Mouse (Mus musculus): ENCODE measurements at regions not wholly inside any gene's neighbourhood (a gene's known extent, or its start where the extent isn't known, plus 50 kb on each side); places are given as distances from the start of the nearest gene placed in this dataset.

GRCm38 (mm10) chr13:30085446-30085845, 50.8 kb upstream of the Mboat1 start:
- DNase-seq: no peak

DNA sequence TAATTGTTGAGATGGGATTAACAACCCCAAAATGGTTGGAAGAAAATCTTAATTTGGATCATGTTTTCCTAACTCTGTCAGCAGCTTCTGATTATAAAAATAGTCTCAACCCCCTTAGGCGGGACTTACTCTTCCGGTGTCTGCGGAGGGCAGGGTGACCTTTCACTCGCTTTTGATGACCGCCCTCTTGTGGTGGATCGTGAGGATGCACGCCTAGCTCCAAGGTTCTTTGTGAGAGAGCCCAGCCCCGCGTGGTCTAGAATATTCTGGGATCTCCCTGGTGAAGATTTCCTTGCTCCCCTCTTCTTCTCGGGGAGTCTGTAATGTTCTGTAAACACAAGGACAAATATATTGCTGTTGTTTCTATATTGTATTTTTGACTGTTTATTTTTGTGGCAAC, 51.3 kb upstream of the Mboat1 start:
- peak; percentile 87 for DNase-seq

DNA sequence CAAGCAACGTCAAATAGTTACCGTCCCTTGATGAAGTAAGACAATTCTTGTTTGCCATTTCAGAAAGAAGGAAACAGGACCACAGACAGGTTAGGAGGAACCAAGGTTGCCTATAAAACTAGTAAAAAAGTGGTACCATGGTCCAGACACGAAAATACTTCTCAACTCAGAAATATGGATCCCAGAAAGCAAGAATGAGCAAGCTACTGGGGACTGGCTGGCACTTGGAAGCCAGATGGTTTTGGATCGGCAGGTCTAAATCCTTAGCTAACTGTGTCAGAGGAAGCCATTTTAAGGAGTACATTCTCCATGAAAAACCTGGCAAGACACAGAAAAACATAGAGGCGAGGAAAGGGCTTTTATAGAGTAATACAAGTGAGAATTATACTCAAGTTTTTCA, 51.9 kb upstream of the Mboat1 start:
- DNase-seq: no peak

GRCm38 (mm10) chr13:30083949-30084348, 52.3 kb upstream of the Mboat1 start:
- no peak for DNase-seq

DNA sequence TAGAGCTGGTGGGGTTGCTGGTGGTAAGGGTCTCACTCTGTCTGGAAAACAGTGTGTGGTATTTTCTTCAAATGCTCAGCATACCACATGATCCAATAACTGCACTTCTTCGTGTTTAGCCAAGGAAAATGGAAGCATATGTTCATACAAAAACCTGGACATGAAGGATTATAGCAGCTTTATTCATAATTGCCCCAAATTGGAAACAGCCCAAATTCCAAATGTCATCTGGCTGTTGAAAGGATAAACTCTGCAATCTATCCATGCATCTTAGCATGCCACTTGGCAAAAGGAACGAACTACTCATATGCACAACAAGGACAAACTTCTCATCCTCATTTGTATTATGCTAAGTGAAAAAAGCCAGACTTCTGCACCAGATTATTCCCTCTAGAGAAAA, 53.5 kb upstream of the Mboat1 start:
- no peak for DNase-seq

- no peak for DNase-seq
These were observed 55.4 kb upstream of the Mboat1 start for GRCm38 (mm10) chr13:30080705-30081474.

GRCm38 (mm10) chr13:30074517-30075064, 61.7 kb upstream of the Mboat1 start:
- no peak for DNase-seq

DNA sequence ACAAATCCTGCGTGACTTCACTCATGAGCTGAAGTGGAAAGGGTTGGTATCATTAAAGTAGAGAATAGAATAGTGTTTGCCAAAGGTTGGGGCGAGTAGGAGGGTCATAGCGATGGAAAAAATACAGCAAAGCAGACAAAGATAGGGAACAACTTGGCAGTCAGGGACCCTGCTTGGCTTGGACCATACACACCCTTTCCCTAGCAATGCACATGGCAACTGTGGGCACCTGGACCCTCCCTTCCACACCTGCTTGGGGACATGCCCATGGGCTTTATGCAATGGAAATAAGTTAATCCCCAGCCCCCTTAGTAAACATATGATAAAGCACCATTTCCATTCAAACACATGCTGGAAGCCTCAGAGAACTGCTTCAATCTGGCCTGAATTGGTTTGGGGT, 62.2 kb upstream of the Mboat1 start:
- no peak for DNase-seq

GRCm38 (mm10) chr13:30069397-30069796, 66.9 kb upstream of the Mboat1 start:
- DNase-seq: no peak

DNA sequence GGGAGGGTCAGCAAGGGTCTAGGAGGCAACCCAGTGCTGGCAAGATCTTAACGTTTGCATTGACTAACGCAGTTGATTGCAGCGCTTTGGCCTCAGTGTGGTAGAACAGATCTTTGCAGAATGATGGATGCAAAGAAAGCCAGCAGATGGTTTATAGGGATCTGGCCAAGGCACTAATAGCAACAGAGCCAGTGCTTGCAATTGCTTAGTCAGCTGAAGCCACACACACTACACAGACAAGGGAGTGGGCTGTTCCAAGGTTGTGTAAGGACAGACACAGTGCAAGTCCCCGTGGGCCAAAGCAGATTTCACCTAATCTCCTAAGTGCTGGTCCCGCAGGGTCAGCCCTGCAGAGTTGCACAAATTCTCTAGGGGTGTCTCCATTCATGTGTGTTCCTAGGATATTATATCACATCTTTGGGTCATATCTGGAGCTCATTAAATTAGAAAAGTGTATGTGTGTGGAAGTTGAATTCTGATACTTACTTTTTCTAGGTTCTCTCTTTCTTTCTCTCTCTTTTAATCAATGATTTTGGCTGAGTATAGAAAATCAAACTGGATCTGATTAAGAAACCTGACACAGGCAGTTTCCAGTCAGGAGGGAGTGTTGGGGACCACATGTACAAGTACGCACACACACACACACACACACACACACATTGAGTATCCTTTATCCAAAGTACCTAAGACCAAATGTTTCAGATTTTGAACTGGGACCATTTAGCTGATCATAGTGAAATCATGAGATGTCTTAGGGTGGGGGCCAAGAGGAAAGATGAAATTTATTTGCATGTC, 68.5 kb upstream of the Mboat1 start:
- DNase-seq: no peak

DNA sequence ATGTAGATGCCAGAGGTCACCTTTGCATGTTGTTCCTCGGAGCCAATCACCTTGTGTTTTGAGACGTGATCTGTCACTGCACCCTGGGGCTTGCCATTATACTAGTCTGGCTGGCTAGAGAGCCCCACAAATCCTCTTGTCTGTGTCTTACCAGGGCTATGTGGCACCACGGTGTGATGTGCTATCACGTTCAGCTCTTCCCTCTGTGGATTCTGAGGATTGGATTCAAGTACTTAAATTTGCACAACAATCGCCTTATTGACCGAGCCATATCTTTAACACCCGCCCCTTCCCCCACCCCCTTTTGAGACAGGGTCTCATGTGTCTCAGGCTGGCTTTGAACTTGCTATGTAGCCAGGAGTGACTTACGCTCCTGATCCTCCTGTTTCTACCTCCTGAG, 70.8 kb upstream of the Mboat1 start:
- DNase-seq: no peak

DNA sequence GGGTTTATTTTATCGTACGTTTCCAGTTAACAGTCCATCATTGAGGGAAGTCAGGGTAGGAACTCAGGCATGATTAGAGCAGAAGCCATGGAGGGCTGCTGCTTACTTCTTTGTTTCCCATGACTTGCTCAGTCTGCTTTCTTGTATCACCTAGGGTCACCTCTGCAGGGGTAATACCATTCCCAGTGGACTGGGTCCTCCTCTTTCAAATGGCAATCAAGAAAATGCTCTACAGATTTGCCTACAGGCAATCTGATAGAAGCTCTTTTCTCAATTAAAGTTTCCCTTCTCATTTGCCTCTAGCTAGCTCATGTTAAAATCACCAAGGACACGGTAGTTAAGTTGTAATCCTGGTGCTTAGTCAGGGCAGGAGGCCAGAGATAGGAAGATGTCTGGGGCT, 72.5 kb upstream of the Mboat1 start:
- DNase-seq: no peak

DNA sequence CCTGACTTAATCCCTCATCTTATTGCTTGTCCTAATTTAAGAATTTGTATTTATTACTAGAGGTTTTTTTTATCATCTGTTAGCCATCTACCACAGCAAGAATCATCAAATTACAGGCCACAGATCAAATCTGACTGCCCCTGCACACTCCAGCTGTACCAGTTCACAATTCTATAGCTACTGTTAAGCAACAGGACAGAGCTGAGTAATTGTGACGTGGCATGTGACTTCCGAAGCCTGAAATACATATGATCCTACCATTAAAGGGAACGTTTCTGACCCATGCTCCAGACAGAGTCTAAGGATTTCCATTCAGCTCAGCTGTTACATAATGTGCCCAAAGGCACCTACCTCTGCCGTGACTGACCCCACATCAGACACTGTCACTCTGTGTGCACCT, 74.0 kb upstream of the Mboat1 start:
- no peak for DNase-seq

GRCm38 (mm10) chr13:30055141-30055645, 69.3 kb upstream of the E2f3 start:
- DNase-seq: no peak

- no peak for DNase-seq
These were observed 66.2 kb upstream of the E2f3 start for GRCm38 (mm10) chr13:30051891-30052550.

DNA sequence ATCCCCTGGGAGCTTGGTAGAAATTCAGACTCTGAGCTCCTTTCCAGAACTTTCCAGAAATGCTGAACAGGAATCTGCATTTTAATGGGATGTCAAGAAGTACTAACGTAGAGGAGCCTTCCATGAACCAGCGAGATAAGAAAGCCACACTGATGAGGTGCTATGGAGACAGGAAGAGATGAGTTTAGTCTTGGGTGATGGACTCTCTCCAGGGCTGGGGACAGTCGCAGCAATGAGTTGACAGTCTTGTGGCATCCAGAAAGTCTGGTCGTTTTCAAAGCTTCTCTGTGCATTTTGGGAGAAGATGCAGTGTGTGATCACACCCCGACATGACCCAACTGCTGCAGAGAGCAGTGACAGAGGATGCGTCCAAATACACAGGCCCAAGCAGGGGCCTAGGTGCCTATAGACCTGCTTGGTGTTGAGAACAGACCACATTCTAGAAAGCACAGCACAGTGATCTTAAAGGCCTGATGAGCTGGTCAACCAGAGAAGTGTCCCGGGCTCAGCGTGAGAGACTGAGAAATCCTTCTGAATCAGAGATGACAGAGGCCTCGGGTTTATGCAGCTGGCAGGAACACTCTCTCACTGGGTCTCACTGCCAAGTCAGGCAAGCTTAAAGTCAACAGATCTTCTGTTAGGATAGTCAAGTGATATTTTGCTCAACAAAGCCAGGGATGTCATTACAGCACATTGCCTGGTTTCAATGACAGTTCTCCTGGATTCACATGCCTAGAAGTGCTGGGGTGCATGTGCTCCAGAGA, 65.1 kb upstream of the E2f3 start:
- DNase-seq: no peak

DNA sequence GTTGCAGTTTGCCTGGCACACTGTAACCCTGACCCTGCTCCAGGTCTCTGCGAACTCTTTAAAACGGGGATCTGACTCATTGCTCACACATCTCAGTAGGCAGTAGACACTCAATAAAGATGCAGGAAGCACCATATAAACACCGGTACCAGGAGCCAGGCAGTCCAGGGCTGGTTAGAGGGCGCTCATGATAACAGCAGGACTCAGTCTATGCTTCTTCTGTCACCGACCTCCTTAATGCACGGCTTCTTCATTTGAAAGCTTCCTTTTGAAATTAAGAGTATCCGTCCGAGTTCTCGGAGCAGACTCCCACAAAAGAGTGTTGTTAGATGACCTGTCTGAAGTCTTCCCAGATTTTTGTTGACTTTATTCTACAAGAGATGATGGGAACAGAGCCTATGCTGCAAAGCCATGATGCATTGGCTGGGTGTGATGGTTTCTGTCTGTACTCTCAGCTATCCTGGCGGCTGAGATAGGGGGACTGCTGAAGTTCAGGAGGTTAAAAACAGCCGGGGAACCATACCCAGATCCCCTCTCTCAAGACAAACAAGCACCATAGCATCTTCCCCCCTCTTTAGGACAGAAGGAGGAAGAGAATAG, 62.5 kb upstream of the E2f3 start:
- peak; percentile 33 for DNase-seq

DNA sequence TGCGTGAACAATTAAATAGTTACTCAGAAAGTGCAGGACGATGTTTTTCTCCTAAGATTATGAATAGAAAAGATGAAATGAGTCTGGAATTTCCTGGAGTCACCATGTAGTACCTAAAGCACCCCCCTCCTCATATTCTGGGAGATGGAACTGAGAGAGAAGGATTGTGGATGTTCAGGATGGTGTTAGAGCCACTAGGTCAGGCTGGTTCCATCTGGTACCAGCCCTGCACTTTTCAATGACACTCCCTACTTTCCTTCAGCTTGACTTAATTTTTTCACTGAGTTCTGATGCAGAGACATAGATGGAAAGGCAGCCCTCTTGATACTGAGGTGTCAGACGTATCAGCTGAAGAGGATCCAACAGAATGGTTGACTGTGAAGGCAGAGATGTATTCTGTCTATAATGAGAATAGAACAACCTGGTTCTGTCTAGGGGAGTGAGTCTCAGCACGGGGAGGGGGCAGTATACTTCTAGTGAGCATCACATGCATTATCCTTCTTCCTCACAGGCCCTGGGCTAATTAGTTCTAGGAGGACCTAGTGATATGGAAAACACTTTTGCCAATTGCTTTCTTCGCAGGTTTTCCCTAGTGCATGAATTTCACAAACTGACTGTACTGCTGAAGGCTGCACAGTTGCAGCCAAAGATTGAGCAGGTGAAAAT, 60.8 kb upstream of the E2f3 start:
- DNase-seq: no peak

DNA sequence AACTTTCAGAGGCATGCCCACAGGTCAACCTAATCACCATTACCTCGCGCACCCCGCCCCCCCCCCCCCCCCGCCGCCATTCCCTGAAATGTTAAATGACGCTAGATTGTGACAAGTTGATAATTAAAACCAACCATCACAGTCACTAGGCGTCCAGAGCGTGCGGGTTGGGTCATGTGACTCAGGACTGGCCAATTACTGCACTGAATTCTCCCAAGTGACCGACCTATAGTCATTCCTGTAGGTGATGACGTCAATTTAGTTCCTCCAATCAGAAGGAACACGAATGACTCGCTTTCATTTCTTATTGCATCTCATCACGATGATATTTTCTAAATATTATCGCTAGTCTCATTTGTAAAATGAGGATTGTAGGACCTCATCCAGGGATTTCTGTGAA, 60.2 kb upstream of the E2f3 start:
- DNase-seq: no peak

DNA sequence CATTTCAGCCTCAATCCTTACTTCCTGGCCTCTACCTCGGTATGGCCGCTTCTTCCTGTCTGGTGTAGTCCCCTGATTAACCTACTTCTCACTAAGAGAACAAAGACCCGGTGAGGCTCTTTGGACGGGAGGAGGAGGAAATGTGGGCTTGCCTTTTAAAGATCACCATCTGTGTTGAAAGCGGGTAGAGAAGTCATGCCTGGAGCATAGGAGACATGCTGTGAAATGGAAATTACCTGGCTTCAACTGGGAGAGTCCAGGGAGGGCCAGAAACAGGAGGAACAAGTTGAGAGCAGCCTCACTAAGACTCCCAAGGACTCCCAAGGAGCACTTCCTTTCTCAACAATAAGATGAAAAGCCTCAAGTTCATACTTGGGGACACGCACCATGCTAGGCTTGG, 59.4 kb upstream of the E2f3 start:
- no peak for DNase-seq

- no peak for DNase-seq
These were observed 58.9 kb upstream of the E2f3 start for GRCm38 (mm10) chr13:30044790-30045189.

Measured in adrenal gland, adult 2 months (tissue).